Mouse (Mus musculus): ENCODE measurements around the gene Ankrd35. TPM values are rescaled to one million over a fixed set of nuclear protein-coding genes. Genes with fewer than 3 reads are reported as not detected.
A peak's percentile ranks its signal among the peaks of the same experiment; 100 is the strongest.
"Not testable (repeated sequence)": the region's sequence is repeated elsewhere in the genome, so short reads cannot be mapped to it uniquely, and the experiment has no call there.

Ankrd35 gene
- polyA plus RNA-seq, 1 experiment from 2014 or later, result 5.5 TPM

- no peak for ATAC-seq (ENCODE audit: low FRiP score, low TSS enrichment)
Observed at GRCm38 (mm10) chr3:96647365-96647764, 22.6 kb upstream of the Ankrd35 start.

GRCm38 (mm10) chr3:96660901-96661300 is 9.0 kb upstream of the Ankrd35 start:
- no peaks in the 10 kb centered on the region for H3K36me3 ChIP-seq (ENCODE audit: control insufficient read depth, insufficient read depth, low read length)
- no peak overlapping the region for H3K4me3 ChIP-seq (ENCODE audit: low read depth, low read length)
- no peak overlapping the region for H3K4me2 ChIP-seq (replicated peaks; ENCODE audit: low read depth)
- DNase-seq (ENCODE audit: low spot score) (no peak), ATAC-seq (ENCODE audit: low FRiP score, low TSS enrichment) (no peak)
- 74% methylated on average over 2 of the region's 2 CpGs for WGBS
- H3K4me1 ChIP-seq (replicated peaks; ENCODE audit: control insufficient read depth, insufficient read depth), result no peaks in the 10 kb centered on the region
- no peaks in the 10 kb centered on the region for H3K27me3 ChIP-seq (ENCODE audit: control insufficient read depth, insufficient read depth, low read length)
- TF ChIP-seq EP300 (optimal IDR thresholded peaks at IDR 0.05), result no peak
- TF ChIP-seq CTCF (IDR thresholded peaks at IDR 0.05; ENCODE audit: low read depth), result no peak
- H3K27ac ChIP-seq (replicated peaks), result no peak overlapping the region
- H3K9me3 ChIP-seq (ENCODE audit: control insufficient read depth, low read length), result no peaks in the 10 kb centered on the region
- no peak overlapping the region for H3K9ac ChIP-seq (ENCODE audit: low read length)

More at GRCm38 (mm10) chr3:96647365-96647764, 22.6 kb upstream of the Ankrd35 start:
- H3K4me1 ChIP-seq (replicated peaks; ENCODE audit: control insufficient read depth, insufficient read depth), result no peaks in the 10 kb centered on the region
- TF ChIP-seq CTCF (IDR thresholded peaks at IDR 0.05; ENCODE audit: low read depth) (no peak), EP300 (optimal IDR thresholded peaks at IDR 0.05) (no peak)
- H3K9me3 ChIP-seq (ENCODE audit: control insufficient read depth, low read length), result no peaks in the 10 kb centered on the region
- DNase-seq (ENCODE audit: low spot score), result no peak
- no peak overlapping the region for H3K4me3 ChIP-seq (ENCODE audit: low read depth, low read length)
- no peak overlapping the region for H3K4me2 ChIP-seq (replicated peaks; ENCODE audit: low read depth)
- H3K27me3 ChIP-seq (ENCODE audit: control insufficient read depth, insufficient read depth, low read length), result no peaks in the 10 kb centered on the region
- peaks cover 8% of the 10 kb centered on the region; the same call in 1 of the 2 replicates for H3K36me3 ChIP-seq (ENCODE audit: control insufficient read depth, insufficient read depth, low read length)
- no peak overlapping the region for H3K27ac ChIP-seq (replicated peaks)
- no peak overlapping the region for H3K9ac ChIP-seq (ENCODE audit: low read length)
- WGBS, result 77% methylated on average over 3 of the region's 3 CpGs

GRCm38 (mm10) chr3:96662731-96663316 is 7.1 kb upstream of the Ankrd35 start:
- no peak for ATAC-seq (ENCODE audit: low FRiP score, low TSS enrichment)
- Histone ChIP-seq H3K36me3 (ENCODE audit: control insufficient read depth, insufficient read depth, low read length) (no peaks in the 10 kb centered on the region), H3K4me3 (ENCODE audit: low read depth, low read length) (no peak overlapping the region; the same call in 1 of the 2 replicates), H3K4me1 (replicated peaks; ENCODE audit: control insufficient read depth, insufficient read depth) (no peaks in the 10 kb centered on the region), H3K27me3 (ENCODE audit: control insufficient read depth, insufficient read depth, low read length) (no peaks in the 10 kb centered on the region), H3K4me2 (replicated peaks; ENCODE audit: low read depth) (peak overlapping the region; percentile 59), H3K27ac (replicated peaks) (peak overlapping the region; percentile 63; the same call in 1 of the 2 replicates), H3K9ac (ENCODE audit: low read length) (no peak overlapping the region; the same call in 1 of the 2 replicates), H3K9me3 (ENCODE audit: control insufficient read depth, low read length) (no peaks in the 10 kb centered on the region)
- 38% methylated on average over 8 of the region's 8 CpGs for WGBS
- no peak for DNase-seq (ENCODE audit: low spot score)
- TF ChIP-seq EP300 (optimal IDR thresholded peaks at IDR 0.05), result no peak
- no peak for TF ChIP-seq CTCF (IDR thresholded peaks at IDR 0.05; ENCODE audit: low read depth)

GRCm38 (mm10) chr3:96663432-96664239 is 6.3 kb upstream of the Ankrd35 start:
- TF ChIP-seq CTCF (IDR thresholded peaks at IDR 0.05; ENCODE audit: low read depth) (peak; percentile 86), EP300 (optimal IDR thresholded peaks at IDR 0.05) (no peak)
- Histone ChIP-seq H3K4me2 (replicated peaks; ENCODE audit: low read depth) (peak overlapping the region; percentile 59), H3K36me3 (ENCODE audit: control insufficient read depth, insufficient read depth, low read length) (no peaks in the 10 kb centered on the region), H3K9ac (ENCODE audit: low read length) (peak overlapping the region; percentile 59), H3K27ac (replicated peaks) (peak overlapping the region; percentile 63), H3K4me1 (replicated peaks; ENCODE audit: control insufficient read depth, insufficient read depth) (no peaks in the 10 kb centered on the region), H3K9me3 (ENCODE audit: control insufficient read depth, low read length) (no peaks in the 10 kb centered on the region), H3K4me3 (ENCODE audit: low read depth, low read length) (peak overlapping the region; percentile 29), H3K27me3 (ENCODE audit: control insufficient read depth, insufficient read depth, low read length) (no peaks in the 10 kb centered on the region)
- ATAC-seq (ENCODE audit: low FRiP score, low TSS enrichment), result peak; percentile 96
- peak; percentile 88 for DNase-seq (ENCODE audit: low spot score)
- 6% methylated on average over 16 of the region's 18 CpGs for WGBS

GRCm38 (mm10) chr3:96665732-96666363 is 4.1 kb upstream of the Ankrd35 start:
- not testable (repeated sequence) for H3K4me1 ChIP-seq (replicated peaks; ENCODE audit: control insufficient read depth, insufficient read depth); H3K9ac ChIP-seq (ENCODE audit: low read length); ATAC-seq (ENCODE audit: low FRiP score, low TSS enrichment); DNase-seq (ENCODE audit: low spot score); H3K27me3 ChIP-seq (ENCODE audit: control insufficient read depth, insufficient read depth, low read length); H3K36me3 ChIP-seq (ENCODE audit: control insufficient read depth, insufficient read depth, low read length); H3K4me3 ChIP-seq (ENCODE audit: low read depth, low read length); H3K9me3 ChIP-seq (ENCODE audit: control insufficient read depth, low read length); H3K4me2 ChIP-seq (replicated peaks; ENCODE audit: low read depth); H3K27ac ChIP-seq (replicated peaks)
- 87% methylated on average over 7 of the region's 7 CpGs for WGBS

Data from stomach, postnatal 0 days (tissue).